Mouse (Mus musculus): ENCODE data around the gene Xlr4b. TPM values are rescaled to one million over a fixed set of nuclear protein-coding genes. Genes with fewer than 3 reads are reported as not detected.
"Not testable (repeated sequence)": the region's sequence is repeated elsewhere in the genome, so short reads cannot be mapped to it uniquely, and the experiment has no call there.

The Xlr4b gene
- polyA plus RNA-seq (2011; ENCODE audit: insufficient read depth, insufficient read length, low replicate concordance, missing spikeins) = 3.9 and 26.1 TPM in 2 replicates

GRCm38 (mm10) chrX:73213819-73214564, at the start of gene Xlr4b:
TSS of gene Xlr4b (plus strand) at chrX:73214333.
- H3K27ac ChIP-seq (ENCODE audit: control insufficient read depth, insufficient read depth, low read depth, low read length, poor library complexity); H3K4me3 ChIP-seq (replicated peaks; ENCODE audit: control insufficient read depth, low read depth, low read length): not testable (repeated sequence)
- WGBS = 29% methylated on average over 19 of the region's 19 CpGs

GRCm38 (mm10) chrX:73176889-73177288, 37.2 kb upstream of the Xlr4b start, which contains the start of gene Spin2d:
TSS of gene Spin2d (minus strand) at chrX:73176989.
- not testable (repeated sequence) for H3K4me3 ChIP-seq (replicated peaks; ENCODE audit: control insufficient read depth, low read depth, low read length); H3K27ac ChIP-seq (ENCODE audit: control insufficient read depth, insufficient read depth, low read depth, low read length, poor library complexity); H3K4me1 ChIP-seq (ENCODE audit: control insufficient read depth, insufficient read depth, low read length)
- 68% methylated on average over 2 of the region's 15 CpGs for WGBS

More at GRCm38 (mm10) chrX:73213819-73214564, at the start of gene Xlr4b:
- H3K4me1 ChIP-seq (ENCODE audit: control insufficient read depth, insufficient read depth, low read length) = not testable (repeated sequence)

- not testable (repeated sequence) for H3K27ac ChIP-seq (ENCODE audit: control insufficient read depth, insufficient read depth, low read depth, low read length, poor library complexity); H3K4me1 ChIP-seq (ENCODE audit: control insufficient read depth, insufficient read depth, low read length)
- WGBS = 65% methylated on average over 12 of the region's 12 CpGs
Measured at GRCm38 (mm10) chrX:73191934-73192333, 22.2 kb upstream of the Xlr4b start, which contains the start of gene Xlr3b. TSS of gene Xlr3b (plus strand) at chrX:73192207.

GRCm38 (mm10) chrX:73225365-73225764, 11.2 kb downstream of the Xlr4b start:
- Histone ChIP-seq H3K4me1 (ENCODE audit: control insufficient read depth, insufficient read depth, low read length) (no peaks in the 10 kb centered on the region; the same call in 1 of the 2 replicates), H3K4me3 (replicated peaks; ENCODE audit: control insufficient read depth, low read depth, low read length) (no peak overlapping the region), H3K27ac (ENCODE audit: control insufficient read depth, insufficient read depth, low read depth, low read length, poor library complexity) (no peak overlapping the region)
- WGBS = 65% methylated on average over 1 of the region's 1 CpGs
- TF ChIP-seq POLR2A (IDR thresholded peaks at IDR 0.05; ENCODE audit: borderline replicate concordance, control insufficient read depth, low read depth, low read length) (no peak), CTCF (IDR thresholded peaks at IDR 0.05; ENCODE audit: control insufficient read depth, insufficient read depth, low read length) (no peak)

More at GRCm38 (mm10) chrX:73191934-73192333, 22.2 kb upstream of the Xlr4b start, which contains the start of gene Xlr3b:
- not testable (repeated sequence) for H3K4me3 ChIP-seq (replicated peaks; ENCODE audit: control insufficient read depth, low read depth, low read length)

GRCm38 (mm10) chrX:73227914-73228605, 13.9 kb downstream of the Xlr4b start, which contains the start of gene F8a:
TSS of gene F8a (plus strand) at chrX:73228291.
- no peaks in the 10 kb centered on the region; the same call in 1 of the 2 replicates for H3K4me1 ChIP-seq (ENCODE audit: control insufficient read depth, insufficient read depth, low read length)
- peak within 1 kb of the TSS; percentile 90 for H3K27ac ChIP-seq (ENCODE audit: control insufficient read depth, insufficient read depth, low read depth, low read length, poor library complexity)
- WGBS = 15% methylated on average over 39 of the region's 39 CpGs
- TF ChIP-seq CTCF (IDR thresholded peaks at IDR 0.05; ENCODE audit: control insufficient read depth, insufficient read depth, low read length) (no peak), POLR2A (IDR thresholded peaks at IDR 0.05; ENCODE audit: borderline replicate concordance, control insufficient read depth, low read depth, low read length) (peak; percentile 72; the same call in 1 of the 2 replicates)
- peak within 1 kb of the TSS; percentile 94 for H3K4me3 ChIP-seq (replicated peaks; ENCODE audit: control insufficient read depth, low read depth, low read length)

- H3K4me1 ChIP-seq (ENCODE audit: control insufficient read depth, insufficient read depth, low read length) = no peaks in the 10 kb centered on the region; the same call in 1 of the 2 replicates
- H3K27ac ChIP-seq (ENCODE audit: control insufficient read depth, insufficient read depth, low read depth, low read length, poor library complexity) = peak overlapping the region; percentile 90
- WGBS = 10% methylated on average over 48 of the region's 51 CpGs
- TF ChIP-seq POLR2A (IDR thresholded peaks at IDR 0.05; ENCODE audit: borderline replicate concordance, control insufficient read depth, low read depth, low read length) (no peak), CTCF (IDR thresholded peaks at IDR 0.05; ENCODE audit: control insufficient read depth, insufficient read depth, low read length) (no peak)
- H3K4me3 ChIP-seq (replicated peaks; ENCODE audit: control insufficient read depth, low read depth, low read length) = peak overlapping the region; percentile 94
Measured at GRCm38 (mm10) chrX:73228606-73229214, 14.6 kb downstream of the Xlr4b start.

GRCm38 (mm10) chrX:73229288-73229687, 15.2 kb downstream of the Xlr4b start:
- Histone ChIP-seq H3K27ac (ENCODE audit: control insufficient read depth, insufficient read depth, low read depth, low read length, poor library complexity) (no peak overlapping the region), H3K4me3 (replicated peaks; ENCODE audit: control insufficient read depth, low read depth, low read length) (peak overlapping the region; percentile 94), H3K4me1 (ENCODE audit: control insufficient read depth, insufficient read depth, low read length) (no peaks in the 10 kb centered on the region; the same call in 1 of the 2 replicates)
- WGBS = 25% methylated on average over 3 of the region's 3 CpGs
- no peak for TF ChIP-seq POLR2A (IDR thresholded peaks at IDR 0.05; ENCODE audit: borderline replicate concordance, control insufficient read depth, low read depth, low read length)
- no peak for TF ChIP-seq CTCF (IDR thresholded peaks at IDR 0.05; ENCODE audit: control insufficient read depth, insufficient read depth, low read length)

GRCm38 (mm10) chrX:73242821-73243325, 28.7 kb downstream of the Xlr4b start, which contains the start of gene Xlr4c:
TSS of gene Xlr4c (minus strand) at chrX:73243130.
- H3K4me3 ChIP-seq (replicated peaks; ENCODE audit: control insufficient read depth, low read depth, low read length); H3K27ac ChIP-seq (ENCODE audit: control insufficient read depth, insufficient read depth, low read depth, low read length, poor library complexity); H3K4me1 ChIP-seq (ENCODE audit: control insufficient read depth, insufficient read depth, low read length): not testable (repeated sequence)
- 49% methylated on average over 14 of the region's 14 CpGs for WGBS

- 70% methylated on average over 1 of the region's 2 CpGs for WGBS
- H3K4me1 ChIP-seq (ENCODE audit: control insufficient read depth, insufficient read depth, low read length); H3K27ac ChIP-seq (ENCODE audit: control insufficient read depth, insufficient read depth, low read depth, low read length, poor library complexity); H3K4me3 ChIP-seq (replicated peaks; ENCODE audit: control insufficient read depth, low read depth, low read length): not testable (repeated sequence)
Measured at GRCm38 (mm10) chrX:73262428-73262827, 48.3 kb downstream of the Xlr4b start.

GRCm38 (mm10) chrX:73265270-73265669, 51.1 kb downstream of the Xlr4b start, which contains the start of gene Xlr3c:
TSS of gene Xlr3c (minus strand) at chrX:73265390.
- not testable (repeated sequence) for H3K27ac ChIP-seq (ENCODE audit: control insufficient read depth, insufficient read depth, low read depth, low read length, poor library complexity); H3K4me1 ChIP-seq (ENCODE audit: control insufficient read depth, insufficient read depth, low read length); H3K4me3 ChIP-seq (replicated peaks; ENCODE audit: control insufficient read depth, low read depth, low read length)
- WGBS = 83% methylated on average over 14 of the region's 14 CpGs

Data from bone marrow, adult 2 months (tissue).